Mouse (Mus musculus) erythroid progenitor cell, adult 5-6 weeks (primary cell): ENCODE data around the gene Peli2. TPM values are rescaled to one million over a fixed set of nuclear protein-coding genes. Genes with fewer than 3 reads are reported as not detected.

Experiments
- ATAC-seq: replicated peaks from 2 replicates; pipeline ENCODE4 v1.8.0; 2016; ENCODE audit warnings: moderate number of reproducible peaks, mild to moderate bottlenecking, moderate TSS enrichment, inconsistent platforms; ENCODE audit not compliant: poor library complexity, low FRiP score, severe bottlenecking
- total RNA-seq, 2 experiments: library from RNA; stranded (forward) in 1 of 2; stranded (reverse) in 1 of 2; fragments of 150-400 nt in 1 of 2; fragments of 186-747, 209-891 nt in 1 of 2; gene quantifications; 2 replicates each; pipeline versions ENCODE4 v1.2.3 to v1.2.4; 2015 to 2017; ENCODE audit warnings: low replicate concordance in 2 of 2

Peli2 gene
- total RNA-seq, 2 experiments from 2014 or later = 1.1 to 2.5 TPM

GRCm38 (mm10) chr14:48323771-48324459 lies 203.3 kb downstream of the Peli2 start:
- no peak for ATAC-seq

GRCm38 (mm10) chr14:48324460-48324850 lies 203.8 kb downstream of the Peli2 start:
- ATAC-seq = no peak

GRCm38 (mm10) chr14:48327746-48328145 lies 207.1 kb downstream of the Peli2 start:
- no peak for ATAC-seq

- no peak for ATAC-seq
Observed at GRCm38 (mm10) chr14:48329716-48330365, 209.2 kb downstream of the Peli2 start.
